Mouse (Mus musculus) erythroblast, embryonic 14.5 days (primary cell): ENCODE data around the gene Usp37. TPM values are rescaled to one million over a fixed set of nuclear protein-coding genes. Genes with fewer than 3 reads are reported as not detected.

ENCODE experiments used
- H3K27me3 ChIP-seq: 2 replicates; pipeline ENCODE4 v1.6.1; 2012; ENCODE audit warnings: inconsistent platforms; ENCODE audit not compliant: control insufficient read depth
- H3K36me3 ChIP-seq: 2 replicates; pipeline ENCODE4 v1.6.1; 2012; ENCODE audit warnings: mild to moderate bottlenecking, inconsistent platforms; ENCODE audit not compliant: control insufficient read depth
- H3K4me1 ChIP-seq: 2 replicates; pipeline ENCODE4 v1.6.1; 2012; ENCODE audit warnings: inconsistent platforms; ENCODE audit not compliant: control insufficient read depth
- H3K4me3 ChIP-seq: replicated peaks from 2 replicates; pipeline ENCODE3; 2012; ENCODE audit warnings: moderate library complexity, mild to moderate bottlenecking, inconsistent platforms
- H3K9me3 ChIP-seq: 2 replicates; pipeline ENCODE4 v1.6.1; 2012; ENCODE audit warnings: low read length, inconsistent platforms, mixed read lengths; ENCODE audit not compliant: control insufficient read depth
- GATA1 ChIP-seq: IDR thresholded peaks from 2 replicates; pipeline ENCODE4 v1.6.1; 2012; ENCODE audit warnings: low read length, inconsistent platforms, mixed read lengths
- TAL1 ChIP-seq: IDR thresholded peaks from 3 replicates; pipeline ENCODE4 v1.6.1; 2012; ENCODE audit warnings: low read length, inconsistent platforms, mixed read lengths
- polyA plus RNA-seq: library from polyadenylated mRNA; stranded (reverse); fragments of >175 nt; gene quantifications from 2 replicates; pipeline ENCODE4 v1.2.3, GENCODE M21; 2012

The Usp37 gene
- polyA plus RNA-seq, 1 experiment = 0.08 TPM

- peaks cover 80% of the 10 kb centered on the region for H3K4me1 ChIP-seq
- no peaks in the 10 kb centered on the region for H3K27me3 ChIP-seq
- no peaks in the 10 kb centered on the region for H3K9me3 ChIP-seq
- H3K36me3 ChIP-seq = peaks cover 25% of the 10 kb centered on the region
- TF ChIP-seq TAL1 (no peak), GATA1 (no peak)
- H3K4me3 ChIP-seq = peak overlapping the region; percentile 95
Measured at GRCm38 (mm10) chr1:74389831-74390286, 154.2 kb downstream of the Usp37 start.

- Histone ChIP-seq H3K4me3 (no peak overlapping the region), H3K4me1 (peaks cover 77% of the 10 kb centered on the region), H3K9me3 (no peaks in the 10 kb centered on the region), H3K27me3 (no peaks in the 10 kb centered on the region), H3K36me3 (peaks cover 11% of the 10 kb centered on the region)
- no peak for TF ChIP-seq TAL1
- no peak for TF ChIP-seq GATA1
Measured at GRCm38 (mm10) chr1:74388398-74388920, 155.6 kb downstream of the Usp37 start.

- TF ChIP-seq TAL1 (no peak), GATA1 (no peak)
- no peaks in the 10 kb centered on the region for H3K27me3 ChIP-seq
- H3K36me3 ChIP-seq = peaks cover 2% of the 10 kb centered on the region; the same call in 1 of the 2 replicates
- H3K4me1 ChIP-seq = peaks cover 72% of the 10 kb centered on the region
- peak overlapping the region; percentile 70 for H3K4me3 ChIP-seq
- H3K9me3 ChIP-seq = no peaks in the 10 kb centered on the region
Measured at GRCm38 (mm10) chr1:74387386-74387988, 156.6 kb downstream of the Usp37 start.

- H3K9me3 ChIP-seq = no peaks in the 10 kb centered on the region
- peak overlapping the region; percentile 70 for H3K4me3 ChIP-seq
- TF ChIP-seq GATA1 (no peak), TAL1 (no peak)
- peaks cover 67% of the 10 kb centered on the region for H3K4me1 ChIP-seq
- no peaks in the 10 kb centered on the region for H3K36me3 ChIP-seq
- H3K27me3 ChIP-seq = 0 out of 2 replicates have a peak, but pooled peaks cover 2% of the 10 kb centered on the region
Measured at GRCm38 (mm10) chr1:74386714-74387385, 157.2 kb downstream of the Usp37 start.

GRCm38 (mm10) chr1:74386363-74386713, 157.7 kb downstream of the Usp37 start:
- TF ChIP-seq GATA1 (no peak), TAL1 (no peak)
- 0 out of 2 replicates have a peak, but pooled peaks cover 4% of the 10 kb centered on the region for H3K27me3 ChIP-seq
- peak overlapping the region; percentile 70 for H3K4me3 ChIP-seq
- peaks cover 72% of the 10 kb centered on the region for H3K4me1 ChIP-seq
- no peaks in the 10 kb centered on the region for H3K36me3 ChIP-seq
- H3K9me3 ChIP-seq = no peaks in the 10 kb centered on the region

- H3K4me1 ChIP-seq = peaks cover 71% of the 10 kb centered on the region
- H3K9me3 ChIP-seq = no peaks in the 10 kb centered on the region
- H3K36me3 ChIP-seq = no peaks in the 10 kb centered on the region
- H3K27me3 ChIP-seq = 0 out of 2 replicates have a peak, but pooled peaks cover 6% of the 10 kb centered on the region
- H3K4me3 ChIP-seq = no peak overlapping the region
- no peak for TF ChIP-seq TAL1
- TF ChIP-seq GATA1 = no peak
Measured at GRCm38 (mm10) chr1:74385531-74385930, 158.6 kb downstream of the Usp37 start.

Other genes with a start within 250 kb of the Usp37 start
- gene Tmbim1, start 238.7 kb downstream of the Usp37 start, polyA plus RNA-seq = 2.7 and 3.3 TPM in 2 replicates
- gene Catip, start 182.2 kb downstream of the Usp37 start, polyA plus RNA-seq = not detected in 2 replicates
- 0.93 and 1.4 TPM in 2 replicates for gene Slc11a1, start 169.1 kb downstream of the Usp37 start, polyA plus RNA-seq
- gene Ctdsp1, start 152.8 kb downstream of the Usp37 start, polyA plus RNA-seq = 33.4 and 34.3 TPM in 2 replicates
- not detected in 2 replicates for gene Vil1, start 134.9 kb downstream of the Usp37 start, polyA plus RNA-seq
- 0.78 and 0.87 TPM in 2 replicates for gene Cnot9, start 38.2 kb downstream of the Usp37 start, polyA plus RNA-seq
- not detected in 2 replicates for gene Plcd4, start 1.4 kb downstream of the Usp37 start, polyA plus RNA-seq
- 0.34 and 0.41 TPM in 2 replicates for gene Zfp142, start 44.0 kb upstream of the Usp37 start, polyA plus RNA-seq
- gene Bcs1l, start 44.0 kb upstream of the Usp37 start, polyA plus RNA-seq = 0.06 and 0.18 TPM in 2 replicates
- gene Rnf25, start 57.1 kb upstream of the Usp37 start, polyA plus RNA-seq = 1.2 and 1.4 TPM in 2 replicates
- not detected in 2 replicates for gene Stk36, start 57.2 kb upstream of the Usp37 start, polyA plus RNA-seq
- 0.12 and 0.24 TPM in 2 replicates for gene Ttll4, start 117.5 kb upstream of the Usp37 start, polyA plus RNA-seq
- gene Cyp27a1, start 169.3 kb upstream of the Usp37 start, polyA plus RNA-seq = 0.02 and 0.05 TPM in 2 replicates
- gene Prkag3, start 204.9 kb upstream of the Usp37 start, polyA plus RNA-seq = 0.02 TPM in 1 of 2 replicates, not detected in the other
- not detected in 2 replicates for gene Wnt6, start 227.6 kb upstream of the Usp37 start, polyA plus RNA-seq
- 0.02 and 0.04 TPM in 2 replicates for gene Wnt10a, start 247.2 kb upstream of the Usp37 start, polyA plus RNA-seq